Mouse (Mus musculus) forebrain, embryonic 16.5 days (tissue): ENCODE data around the gene Lgi4. TPM values are rescaled to one million over a fixed set of nuclear protein-coding genes. Genes with fewer than 3 reads are reported as not detected.

Experiments used
- ATAC-seq: fragments of 200-750 bp; cut with Nextera tagmentation; 2 replicates; pipeline ENCODE4 v1.8.0; 2017; ENCODE audit warnings: mild to moderate bottlenecking, moderate library complexity
- H3K27ac ChIP-seq: fragments of 300-500 bp; sonication (generic); 2 replicates; pipeline ENCODE4 v1.5.1; 2014; ENCODE audit warnings: low read length, control low read depth
- H3K27me3 ChIP-seq: fragments of 300-500 bp; sonication (generic); replicated peaks from 2 replicates; pipeline ENCODE4 v1.6.1; 2014; ENCODE audit warnings: low read length; ENCODE audit not compliant: control insufficient read depth, insufficient read depth
- H3K36me3 ChIP-seq: fragments of 300-500 bp; sonication (generic); 2 replicates; pipeline ENCODE4 v1.6.1; 2014; ENCODE audit not compliant: control insufficient read depth, insufficient read depth
- H3K4me1 ChIP-seq: fragments of 300-500 bp; sonication (generic); replicated peaks from 2 replicates; pipeline ENCODE4 v1.6.1; 2014; ENCODE audit warnings: low read length; ENCODE audit not compliant: control insufficient read depth, insufficient read depth
- H3K4me2 ChIP-seq: fragments of 300-500 bp; sonication (generic); 2 replicates; pipeline ENCODE4 v1.6.1; 2014; ENCODE audit warnings: mild to moderate bottlenecking, low read length, control low read depth
- H3K4me3 ChIP-seq: fragments of 300-500 bp; sonication (generic); replicated peaks from 2 replicates; pipeline ENCODE4 v1.5.1; 2014; ENCODE audit warnings: mild to moderate bottlenecking, low read length, control low read depth
- H3K9ac ChIP-seq: fragments of 300-500 bp; sonication (generic); replicated peaks from 2 replicates; pipeline ENCODE4 v1.6.1; 2014; ENCODE audit warnings: low read depth, low read length, control low read depth
- H3K9me3 ChIP-seq: fragments of 300-500 bp; sonication (generic); 2 replicates; pipeline ENCODE4 v1.6.1; 2016; ENCODE audit warnings: low read length; ENCODE audit not compliant: control insufficient read depth
- WGBS: fragments of 180-500 bp; shearing (Covaris S2); extraction: QIAGEN DNeasy Blood & Tissue Kit; methylation state at CpG from one replicate; pipeline ENCODE4 v1.1.7; 2014; 5-methylcytosine and 5-hydroxymethylcytosine counted together
- polyA plus RNA-seq: library from polyadenylated mRNA; unstranded; fragments of >200 nt; fragmentation: Nextera tagmentation; extraction: Ambion mirVana; gene quantifications from 2 replicates; pipeline ENCODE4 v1.2.1, GENCODE M21; 2015

The Lgi4 gene
- polyA plus RNA-seq, 1 experiment from 2014 or later, result 0.20 TPM

DNA sequence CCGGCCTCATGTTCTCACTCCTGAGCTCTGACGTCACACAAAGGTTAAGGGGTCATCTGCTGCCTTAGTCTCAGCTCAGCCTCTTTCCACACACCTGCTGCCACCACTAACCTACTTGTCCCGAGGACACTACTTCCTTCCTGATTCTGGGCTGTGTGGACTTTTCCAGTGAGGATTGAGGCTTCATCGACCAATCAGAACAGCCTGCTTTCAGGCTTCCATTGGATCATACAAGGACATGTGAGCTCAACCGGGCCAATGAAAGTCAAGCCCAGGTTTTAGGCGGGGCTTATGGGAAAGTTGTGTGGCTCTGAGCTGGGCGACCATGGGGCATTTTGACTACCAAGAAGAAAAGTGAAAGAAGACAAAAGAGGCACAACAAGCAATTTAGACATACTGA, 22.2 kb upstream of the Lgi4 start:
- H3K27me3 ChIP-seq, result peaks cover 12% of the 10 kb centered on the region
- ATAC-seq, result no peak
- H3K4me3 ChIP-seq, result no peak overlapping the region
- H3K9ac ChIP-seq, result no peak overlapping the region
- no peaks in the 10 kb centered on the region for H3K36me3 ChIP-seq
- peaks cover under 1% of the 10 kb centered on the region; the same call in 1 of the 2 replicates for H3K4me1 ChIP-seq
- 91% methylated on average over 7 of the region's 7 CpGs for WGBS
- no peaks in the 10 kb centered on the region for H3K9me3 ChIP-seq
- H3K27ac ChIP-seq, result no peak overlapping the region
- H3K4me2 ChIP-seq, result no peak overlapping the region

DNA sequence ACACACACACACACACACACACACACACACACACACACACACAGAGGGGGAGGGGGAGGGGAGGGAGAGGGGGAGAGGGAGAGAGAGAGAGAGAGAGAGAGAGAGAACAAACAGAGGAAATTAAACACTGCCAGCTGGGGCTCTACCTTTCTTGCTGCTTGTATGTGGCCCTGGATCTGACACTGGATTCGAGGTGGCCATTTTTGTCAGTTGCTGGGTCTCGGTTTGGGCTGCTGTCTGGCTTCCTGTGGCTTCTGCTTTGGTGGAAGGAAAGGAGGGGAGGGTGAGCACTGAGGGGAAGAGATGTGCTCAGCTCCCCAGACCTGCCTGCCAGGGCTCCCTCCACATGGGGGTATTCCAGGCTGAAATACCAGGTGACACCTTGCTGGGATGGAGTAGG, 21.5 kb upstream of the Lgi4 start:
- Histone ChIP-seq H3K4me1 (peaks cover 3% of the 10 kb centered on the region; the same call in 1 of the 2 replicates), H3K36me3 (no peaks in the 10 kb centered on the region), H3K9ac (no peak overlapping the region), H3K4me3 (no peak overlapping the region), H3K4me2 (no peak overlapping the region), H3K27me3 (peaks cover 14% of the 10 kb centered on the region), H3K9me3 (no peaks in the 10 kb centered on the region), H3K27ac (no peak overlapping the region)
- WGBS, result 68% methylated on average over 2 of the region's 2 CpGs
- ATAC-seq, result no peak

DNA sequence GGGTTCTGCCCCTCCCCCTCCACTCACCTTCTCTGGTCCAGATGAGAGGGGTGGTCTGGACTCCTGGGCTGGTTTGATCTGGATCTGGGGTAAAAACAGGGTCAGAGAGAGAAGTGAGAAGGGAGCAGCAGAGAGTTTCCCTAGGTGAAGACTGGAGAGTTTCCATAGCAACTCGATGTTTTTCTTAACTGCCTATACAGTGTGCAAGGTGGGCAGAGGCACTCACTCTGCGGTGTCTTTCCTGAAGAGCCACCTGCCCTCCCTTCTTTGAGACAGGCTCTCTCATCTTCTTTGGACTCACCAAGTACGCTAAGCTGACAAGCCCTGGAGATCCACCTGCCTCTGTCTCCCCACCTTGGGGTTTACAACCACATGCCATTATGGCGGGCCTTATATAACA, 20.1 kb upstream of the Lgi4 start:
- no peak overlapping the region for H3K4me2 ChIP-seq
- 84% methylated on average over 4 of the region's 4 CpGs for WGBS
- peaks cover 3% of the 10 kb centered on the region; the same call in 1 of the 2 replicates for H3K4me1 ChIP-seq
- H3K27ac ChIP-seq, result no peak overlapping the region
- H3K4me3 ChIP-seq, result no peak overlapping the region
- no peak for ATAC-seq
- no peak overlapping the region for H3K9ac ChIP-seq
- no peaks in the 10 kb centered on the region for H3K9me3 ChIP-seq
- H3K27me3 ChIP-seq, result peaks cover 24% of the 10 kb centered on the region
- H3K36me3 ChIP-seq, result no peaks in the 10 kb centered on the region

DNA sequence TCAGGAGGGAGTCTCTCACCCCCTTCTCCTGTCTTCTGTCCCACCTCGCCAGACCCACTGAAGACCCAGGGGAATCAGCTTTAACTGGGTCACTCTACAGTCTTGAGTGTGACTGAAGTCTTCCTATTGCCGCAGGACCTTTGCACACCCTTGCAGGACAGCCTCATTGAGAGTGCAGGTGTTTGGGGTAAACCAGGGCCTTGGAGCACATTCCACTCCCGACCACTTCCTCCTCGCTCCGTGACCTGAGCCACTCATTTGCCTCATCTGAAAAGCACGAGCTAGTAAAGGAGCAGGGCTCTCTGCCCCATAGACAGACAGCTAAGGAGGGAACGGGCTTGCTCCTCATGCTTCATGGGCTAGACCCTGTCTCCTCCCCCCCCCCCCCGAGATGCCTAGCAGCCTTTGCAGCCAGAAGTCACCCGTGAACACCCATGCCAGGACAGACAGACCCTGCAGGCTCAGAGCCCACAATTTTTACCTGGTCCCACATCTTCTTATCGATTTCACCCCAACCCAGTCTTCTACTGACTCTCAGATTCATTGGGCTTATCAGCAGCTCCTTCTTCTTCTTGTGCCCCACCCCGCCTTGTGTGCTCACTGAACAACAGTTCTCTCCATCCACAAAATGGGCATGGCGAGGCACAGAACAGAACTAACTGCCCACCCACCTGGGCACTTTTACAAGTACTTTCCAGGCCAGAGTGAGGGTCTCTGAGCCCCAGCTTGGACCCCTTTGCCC, 18.7 kb upstream of the Lgi4 start:
- no peak overlapping the region for H3K9ac ChIP-seq
- no peaks in the 10 kb centered on the region for H3K9me3 ChIP-seq
- no peak overlapping the region for H3K4me3 ChIP-seq
- H3K36me3 ChIP-seq, result no peaks in the 10 kb centered on the region
- ATAC-seq, result no peak
- peaks cover 28% of the 10 kb centered on the region for H3K27me3 ChIP-seq
- WGBS, result 79% methylated on average over 12 of the region's 12 CpGs
- H3K4me1 ChIP-seq, result peaks cover 3% of the 10 kb centered on the region; the same call in 1 of the 2 replicates
- no peak overlapping the region for H3K27ac ChIP-seq
- no peak overlapping the region for H3K4me2 ChIP-seq

DNA sequence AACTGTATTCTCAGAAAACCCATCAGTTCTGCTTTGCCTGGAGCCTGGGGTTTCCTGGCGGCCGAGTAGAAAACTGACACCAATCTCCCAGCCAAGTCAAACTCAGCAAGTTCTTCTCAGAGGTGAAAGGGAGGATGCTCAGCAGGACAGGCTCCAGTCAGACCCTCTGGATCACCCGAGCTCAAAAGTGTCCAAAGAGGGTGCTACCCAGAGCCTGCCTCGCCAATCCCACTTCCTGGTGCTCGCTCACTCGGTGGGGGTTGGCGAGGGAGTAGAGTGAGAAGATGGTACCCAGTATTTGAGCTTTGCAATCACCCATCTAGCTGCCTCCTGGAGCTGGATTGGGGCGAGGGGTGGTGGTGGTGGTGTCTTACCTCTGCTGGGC, 18.1 kb upstream of the Lgi4 start:
- Histone ChIP-seq H3K4me1 (peaks cover 3% of the 10 kb centered on the region; the same call in 1 of the 2 replicates), H3K4me3 (no peak overlapping the region), H3K9ac (no peak overlapping the region), H3K27ac (no peak overlapping the region), H3K27me3 (peaks cover 28% of the 10 kb centered on the region), H3K4me2 (no peak overlapping the region), H3K36me3 (no peaks in the 10 kb centered on the region), H3K9me3 (no peaks in the 10 kb centered on the region)
- no peak for ATAC-seq
- WGBS, result 36% methylated on average over 8 of the region's 8 CpGs

DNA sequence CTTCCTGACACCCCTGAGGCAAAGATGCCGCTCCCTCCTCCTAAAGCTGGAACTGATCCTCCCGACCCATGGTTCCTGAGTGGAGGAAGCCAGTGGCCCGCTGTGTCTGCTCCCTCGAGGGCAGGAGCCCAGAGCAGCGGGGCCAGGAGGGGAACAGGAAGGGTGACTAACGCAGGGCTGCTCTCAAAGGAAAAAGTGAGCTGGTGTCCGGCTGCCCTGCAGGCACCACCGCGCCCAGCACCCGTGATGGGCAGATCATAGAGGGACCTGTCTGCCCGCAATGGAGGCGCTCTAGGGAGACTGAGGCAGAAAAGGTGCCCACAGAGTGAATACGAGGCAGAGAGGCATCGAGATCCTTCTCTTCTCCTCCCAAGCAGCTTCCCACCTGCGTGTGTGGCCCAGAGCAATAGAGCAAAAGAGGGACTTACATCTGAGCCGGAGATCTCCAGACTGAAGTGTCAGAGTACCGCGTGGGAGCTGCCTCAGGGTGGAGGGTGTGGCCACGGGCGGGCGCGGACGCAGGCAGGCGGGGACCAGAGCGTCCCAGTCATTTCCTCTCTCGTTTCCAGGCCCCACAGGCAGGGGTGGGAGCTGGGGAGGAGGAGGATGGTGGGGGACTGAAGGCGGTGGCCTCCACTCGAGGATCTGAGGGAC, 17.4 kb upstream of the Lgi4 start:
- Histone ChIP-seq H3K9ac (0 out of 2 replicates have a peak overlapping the region, but pooled peaks have one; percentile 9), H3K9me3 (no peaks in the 10 kb centered on the region), H3K4me3 (peak overlapping the region; percentile 23), H3K27me3 (peaks cover 28% of the 10 kb centered on the region), H3K36me3 (no peaks in the 10 kb centered on the region), H3K27ac (no peak overlapping the region), H3K4me1 (peaks cover 3% of the 10 kb centered on the region; the same call in 1 of the 2 replicates), H3K4me2 (peak overlapping the region; percentile 43)
- WGBS, result 2% methylated on average over 28 of the region's 28 CpGs
- ATAC-seq, result no peak

DNA sequence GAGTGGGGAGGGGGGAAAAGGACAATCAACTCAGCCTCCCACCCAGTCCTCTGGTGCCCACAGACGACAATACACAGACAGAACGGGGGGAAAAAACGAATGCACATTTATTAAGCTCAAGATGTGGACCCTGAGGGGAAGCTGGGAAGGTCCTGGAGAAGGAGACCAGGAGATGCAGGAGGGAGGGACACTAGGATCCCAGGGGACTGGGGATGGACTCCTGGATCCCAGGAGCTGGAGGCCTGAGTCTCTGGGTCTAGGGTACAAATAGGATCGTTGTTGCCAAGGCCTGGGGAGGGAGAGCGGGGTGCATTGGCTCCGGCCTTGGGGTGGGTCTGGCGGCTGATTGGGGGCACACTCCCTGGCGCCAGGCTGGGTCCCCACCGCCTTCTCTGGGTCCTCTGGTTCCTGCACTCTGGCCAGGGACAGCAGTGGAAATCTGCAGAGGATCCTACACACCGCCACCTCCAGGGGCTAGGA, 16.7 kb upstream of the Lgi4 start, which contains the start of gene Fxyd5:
Gene Fxyd5 (minus strand): TSS at position 51 of the 480 bp plus-strand sequence.
- no peak for ATAC-seq
- Histone ChIP-seq H3K4me1 (peaks cover 3% of the 10 kb centered on the region; the same call in 1 of the 2 replicates), H3K36me3 (no peaks in the 10 kb centered on the region), H3K27ac (no peak within 1 kb of the TSS), H3K4me3 (peak within 1 kb of the TSS; percentile 23), H3K9me3 (no peaks in the 10 kb centered on the region), H3K27me3 (peaks cover 28% of the 10 kb centered on the region), H3K4me2 (peak within 1 kb of the TSS; percentile 43), H3K9ac (0 out of 2 replicates have a peak within 1 kb of the TSS, but pooled peaks have one; percentile 9)
- 30% methylated on average over 10 of the region's 10 CpGs for WGBS

DNA sequence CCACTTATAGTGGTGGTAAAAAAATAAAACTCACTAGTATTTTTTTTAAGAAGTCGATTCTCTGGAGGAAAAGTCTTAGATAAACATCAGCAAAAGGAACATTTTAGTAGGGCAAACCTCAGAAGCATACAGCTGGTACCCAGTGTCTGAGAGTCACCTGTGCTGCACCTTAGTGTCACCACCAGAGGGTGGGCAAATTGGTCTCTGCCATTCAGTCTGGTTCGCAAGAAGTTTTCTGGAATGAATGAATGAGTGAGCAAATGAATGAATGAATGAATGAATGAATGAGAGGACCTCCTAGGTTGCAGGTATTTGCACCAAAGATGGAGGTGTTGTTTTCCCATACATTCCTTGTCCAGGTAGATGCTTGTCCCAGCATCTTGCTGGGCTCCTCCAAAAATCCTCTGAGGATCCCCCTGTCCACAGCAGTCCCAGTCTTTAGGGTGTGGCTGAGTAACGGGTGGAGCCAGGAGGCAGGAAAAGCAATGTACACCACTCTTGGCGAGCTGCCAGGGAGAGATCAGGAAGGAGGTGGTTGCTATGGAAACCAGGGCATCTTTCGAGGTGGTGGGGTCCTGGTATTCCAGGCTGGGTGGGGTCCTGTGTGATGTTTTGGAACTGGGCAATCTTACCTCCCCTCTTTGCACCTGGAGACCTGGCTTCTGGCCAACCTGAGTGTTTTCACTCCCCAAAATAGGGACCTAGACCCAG, 9.9 kb upstream of the Lgi4 start:
- H3K4me3 ChIP-seq, result peak overlapping the region; percentile 38
- H3K4me2 ChIP-seq, result peak overlapping the region; percentile 58
- no peaks in the 10 kb centered on the region for H3K9me3 ChIP-seq
- H3K27me3 ChIP-seq, result peaks cover 31% of the 10 kb centered on the region
- 18% methylated on average over 5 of the region's 5 CpGs for WGBS
- peak overlapping the region; percentile 58; the same call in 1 of the 2 replicates for H3K27ac ChIP-seq
- peaks cover 37% of the 10 kb centered on the region for H3K4me1 ChIP-seq
- peak overlapping the region; percentile 35 for H3K9ac ChIP-seq
- ATAC-seq, result peak; percentile 10; the same call in 1 of the 2 replicates
- H3K36me3 ChIP-seq, result no peaks in the 10 kb centered on the region

DNA sequence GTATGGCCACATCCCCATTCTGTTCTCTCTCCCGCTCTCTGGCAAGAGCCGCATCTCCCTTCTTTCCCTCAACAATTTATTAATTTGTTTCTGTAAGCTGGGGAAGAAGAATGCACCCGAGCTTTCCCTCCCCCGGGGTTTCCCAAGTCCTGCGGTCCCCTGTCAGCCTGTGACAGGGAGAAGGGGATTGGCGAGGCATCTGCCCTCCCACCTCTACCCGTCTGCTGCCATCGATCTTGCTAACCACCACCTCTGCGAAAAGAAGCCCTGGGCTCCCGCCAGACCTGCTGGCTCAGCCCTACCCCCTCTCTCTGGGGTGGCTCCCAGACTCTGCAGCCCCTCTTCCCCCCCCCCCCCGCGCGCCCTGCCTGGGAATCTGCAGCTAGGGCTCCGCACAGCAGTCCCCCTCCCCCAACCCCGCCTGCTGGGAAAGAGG, 9.3 kb upstream of the Lgi4 start:
- WGBS, result 2% methylated on average over 11 of the region's 15 CpGs
- H3K36me3 ChIP-seq, result no peaks in the 10 kb centered on the region
- peak overlapping the region; percentile 58; the same call in 1 of the 2 replicates for H3K27ac ChIP-seq
- peaks cover 30% of the 10 kb centered on the region for H3K27me3 ChIP-seq
- H3K9me3 ChIP-seq, result no peaks in the 10 kb centered on the region
- ATAC-seq, result peak; percentile 45
- peaks cover 37% of the 10 kb centered on the region for H3K4me1 ChIP-seq
- H3K4me2 ChIP-seq, result peak overlapping the region; percentile 58
- peak overlapping the region; percentile 38 for H3K4me3 ChIP-seq
- H3K9ac ChIP-seq, result peak overlapping the region; percentile 35
